Mouse (Mus musculus): ENCODE results near the gene Lix1. TPM values are rescaled to one million over a fixed set of nuclear protein-coding genes. Genes with fewer than 3 reads are reported as not detected.

Gene Lix1
- total RNA-seq, 1 experiment from 2014 or later, result 6.9 TPM

- DNase-seq, result no peak
Observed at GRCm38 (mm10) chr17:17496730-17497129, 94.3 kb downstream of the Lix1 start.

GRCm38 (mm10) chr17:17498848-17499247 is 96.4 kb downstream of the Lix1 start:
- no peak for DNase-seq

- DNase-seq, result no peak
Observed at GRCm38 (mm10) chr17:17499278-17499677, 96.8 kb downstream of the Lix1 start.

- DNase-seq, result no peak
Observed at GRCm38 (mm10) chr17:17506677-17507076, 104.2 kb downstream of the Lix1 start.

Other genes with a start within 250 kb of the Lix1 start
- 23.3 and 24.2 TPM in 2 replicates for gene Riok2, start 28.4 kb upstream of the Lix1 start, total RNA-seq (2021)
- gene Lnpep, start 222.4 kb downstream of the Lix1 start, total RNA-seq (2021), result 120 and 123 TPM in 2 replicates